Mouse (Mus musculus): ENCODE data around the gene Cx3cl1. TPM values are rescaled to one million over a fixed set of nuclear protein-coding genes. Genes with fewer than 3 reads are reported as not detected.
A peak's percentile ranks its signal among the peaks of the same experiment; 100 is the strongest.

The Cx3cl1 gene
- total RNA-seq, 2 experiments from 2014 or later, result 3.4 to 3.9 TPM

GRCm38 (mm10) chr8:94822637-94823560, 51.1 kb downstream of the Cx3cl1 start:
- peak; percentile 72 to 83 for DNase-seq
- intact Hi-C loops (cut with DNase I), result loop anchor here (1.0 kb wide), 1 partner anchor 85 kb away; no protein-coding TSS in a partner anchor

DNA sequence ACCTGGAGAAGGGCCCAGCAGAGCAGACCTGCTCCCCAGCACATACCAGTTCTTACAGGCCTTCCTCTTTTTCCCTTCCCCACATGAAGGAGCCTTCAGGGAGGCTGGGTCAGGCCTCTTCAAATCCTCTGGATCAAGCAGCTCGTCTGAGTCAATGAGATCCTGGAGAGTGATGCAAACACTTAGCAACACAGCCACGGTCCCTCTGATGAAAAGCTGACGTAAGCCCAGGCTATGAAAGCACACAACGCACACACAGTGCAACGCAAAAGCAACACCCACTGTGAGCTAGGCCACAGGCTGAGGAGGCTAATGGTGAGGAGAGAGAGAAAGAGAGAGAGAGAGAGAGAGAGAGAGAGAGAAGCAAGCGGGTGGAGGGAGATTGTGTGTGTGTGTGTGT, 53.4 kb downstream of the Cx3cl1 start:
- DNase-seq, result no peak
- intact Hi-C loops (cut with DNase I), result no loop called here

DNA sequence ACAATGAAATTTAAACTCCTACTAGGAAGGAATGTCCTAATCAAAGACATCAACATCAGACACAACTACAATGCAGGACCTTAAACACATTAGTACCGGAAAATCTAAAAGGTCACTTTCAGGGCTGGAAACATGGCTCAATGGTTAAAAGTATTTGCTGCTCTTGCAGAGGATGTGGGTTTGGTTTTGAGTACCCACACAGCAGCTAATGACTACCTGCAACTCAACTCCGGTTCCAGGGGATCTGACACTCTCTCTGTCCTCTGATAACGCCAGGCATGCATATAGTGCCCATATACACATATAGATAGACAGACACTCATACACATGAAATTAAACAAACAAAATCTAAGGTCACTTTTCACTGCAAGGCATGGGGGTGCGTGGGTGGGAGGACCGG, 54.4 kb downstream of the Cx3cl1 start:
- intact Hi-C loops (cut with DNase I), result no loop called here
- no peak for DNase-seq

DNA sequence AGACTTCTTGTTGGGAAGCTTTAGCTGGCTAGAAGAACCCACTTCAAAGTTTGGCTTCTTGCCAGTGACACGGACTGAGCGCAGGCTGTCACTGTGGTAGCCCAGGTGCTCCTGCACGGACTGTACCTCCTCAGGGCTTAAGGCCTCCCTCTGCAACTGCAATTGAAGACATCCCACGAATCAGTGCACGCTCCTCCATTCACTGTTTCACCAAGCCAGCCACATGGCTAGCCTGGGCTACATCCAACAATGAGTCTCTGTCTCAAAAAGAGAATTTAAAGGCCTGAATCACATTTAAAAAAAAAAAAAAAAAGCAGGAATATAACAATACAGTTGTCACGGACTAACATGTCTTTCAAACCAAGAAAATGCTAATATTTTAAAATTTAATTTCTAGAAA, 56.5 kb downstream of the Cx3cl1 start:
- no peak for DNase-seq
- intact Hi-C loops (cut with DNase I), result no loop called here

Other genes starting within 250 kb of the Cx3cl1 start
- gene Cpne2, start 239.0 kb upstream of the Cx3cl1 start, total RNA-seq (2021), result 1 to 10 TPM; 6.3 to 7.0 TPM
- gene Rspry1, start 170.1 kb upstream of the Cx3cl1 start, total RNA-seq (2021), result 10 to 100 TPM; 14.5 to 16.1 TPM
- 10 to 100 TPM; 20.9 to 27.0 TPM for gene Fam192a, start 170.0 kb upstream of the Cx3cl1 start, total RNA-seq (2021)
- gene Arl2bp, start 105.4 kb upstream of the Cx3cl1 start, total RNA-seq (2021), result 100 to 1,000 TPM; 107 to 110 TPM
- gene Pllp, start 75.7 kb upstream of the Cx3cl1 start, total RNA-seq (2021), result 1 to 10 TPM in 1 of 2 experiments, under 1 TPM in 1; 0.72 to 1.1 TPM
- gene Ccl22, start 26.4 kb upstream of the Cx3cl1 start, total RNA-seq (2021), result not detected
- gene Ccl17, start 38.4 kb downstream of the Cx3cl1 start, total RNA-seq (2021), result not detected
- gene Coq9, start 66.3 kb downstream of the Cx3cl1 start, total RNA-seq (2021), result 100 to 1,000 TPM; 332 to 338 TPM
- gene Ciapin1, start 66.3 kb downstream of the Cx3cl1 start, total RNA-seq (2021), result 10 to 100 TPM; 74.8 to 87.7 TPM
- gene Polr2c, start 85.4 kb downstream of the Cx3cl1 start, total RNA-seq (2021), result 10 to 100 TPM; 61.5 to 63.6 TPM
- gene Dok4, start 104.3 kb downstream of the Cx3cl1 start, total RNA-seq (2021), result 10 to 100 TPM; 34.2 to 44.2 TPM
- gene Ccdc102a, start 146.1 kb downstream of the Cx3cl1 start, total RNA-seq (2021), result 10 to 100 TPM; 15.3 to 16.0 TPM
- under 1 TPM; 0.31 to 0.42 TPM for gene Adgrg5, start 151.7 kb downstream of the Cx3cl1 start, total RNA-seq (2021)
- gene Adgrg1, start 202.7 kb downstream of the Cx3cl1 start, total RNA-seq (2021), result 10 to 100 TPM; 36.6 to 61.8 TPM
- 1 to 10 TPM; 2.0 to 3.4 TPM for gene Adgrg3, start 245.7 kb downstream of the Cx3cl1 start, total RNA-seq (2021)